Mouse (Mus musculus) 3134 (cell line): ENCODE results near the gene Col25a1.

Experiments used
- DNase-seq: peaks from one replicate; pipeline ENCODE4 v3.0.0-alpha.2; 2011; ENCODE audit warnings: low spot score; ENCODE audit not compliant: insufficient read length; ENCODE audit errors: extremely low read depth

Col25a1 gene

DNA sequence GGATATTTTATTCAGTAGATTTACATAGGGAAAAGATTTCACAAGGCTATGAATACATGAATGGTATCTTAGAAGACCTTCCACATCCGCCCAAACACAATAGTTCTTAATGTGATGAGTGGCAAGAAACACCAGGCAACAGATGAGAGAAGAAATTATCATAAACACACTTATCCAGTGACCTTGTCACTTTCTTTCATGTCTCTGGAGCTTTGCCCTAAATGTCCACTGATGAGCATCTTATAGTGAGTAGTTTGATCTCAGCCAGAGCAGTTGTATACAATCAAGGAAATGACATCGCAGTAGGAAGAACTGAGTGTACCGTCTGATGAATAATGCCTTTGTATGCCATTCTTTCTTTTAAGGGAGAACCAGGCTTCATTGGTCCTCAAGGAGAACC is 414.7 kb downstream of the Col25a1 start:
- no peak for DNase-seq

DNA sequence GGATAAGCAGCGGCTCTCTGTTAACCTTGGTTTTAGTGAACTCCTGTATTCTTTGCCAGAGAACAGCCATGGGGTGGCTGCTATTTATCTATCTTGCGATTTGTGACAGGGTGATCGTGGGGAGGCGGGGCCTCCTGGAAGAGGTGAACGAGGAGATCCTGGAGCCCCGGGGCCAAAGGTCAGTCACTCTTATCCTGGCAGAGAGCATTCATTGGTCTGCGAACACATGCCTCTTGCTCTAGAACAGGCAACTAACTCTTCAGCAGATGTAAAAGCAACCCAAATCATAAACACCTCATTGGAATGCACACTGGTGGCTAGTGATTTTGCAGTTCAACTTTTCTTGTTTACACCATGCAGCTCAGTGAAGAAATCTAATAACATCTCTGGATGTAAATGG is 417.8 kb downstream of the Col25a1 start:
- no peak for DNase-seq

DNA sequence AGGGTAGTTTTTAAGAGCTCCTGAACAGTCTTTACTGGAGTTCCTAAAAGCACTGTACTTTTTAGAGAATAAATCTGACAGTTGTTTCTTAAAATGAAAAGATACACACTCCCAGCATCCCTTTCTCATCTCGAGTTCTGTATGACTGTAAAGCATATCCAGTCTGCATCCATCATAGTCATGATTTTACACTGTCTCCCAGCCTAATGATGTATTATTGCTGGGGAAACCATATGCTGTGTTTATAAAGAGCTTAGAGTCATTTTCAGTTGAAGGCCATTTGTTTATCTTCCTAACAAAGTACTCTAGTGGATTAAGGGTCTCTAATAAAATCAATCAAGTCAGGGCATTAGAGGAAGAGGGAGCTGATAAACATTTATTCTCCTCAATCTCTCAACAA is 425.0 kb downstream of the Col25a1 start:
- no peak for DNase-seq

DNA sequence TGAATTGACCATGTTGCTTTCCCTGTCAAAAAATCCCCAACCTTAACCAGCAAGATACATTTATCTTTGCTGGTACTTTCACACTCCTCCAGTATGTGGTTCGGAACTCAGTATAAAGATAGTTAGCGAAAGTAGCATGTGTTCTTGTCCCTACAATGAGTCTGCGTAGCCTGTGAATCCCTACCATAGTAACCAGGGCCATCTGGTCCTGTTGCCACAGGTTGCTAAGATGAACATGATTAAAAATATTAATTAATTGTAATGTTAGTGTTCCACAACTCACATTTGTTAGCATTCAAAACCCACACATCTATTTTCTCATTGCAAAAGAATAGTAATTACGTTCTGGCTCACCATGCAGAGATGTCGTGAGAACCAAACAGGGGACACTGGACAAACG is 434.3 kb downstream of the Col25a1 start:
- DNase-seq = no peak

DNA sequence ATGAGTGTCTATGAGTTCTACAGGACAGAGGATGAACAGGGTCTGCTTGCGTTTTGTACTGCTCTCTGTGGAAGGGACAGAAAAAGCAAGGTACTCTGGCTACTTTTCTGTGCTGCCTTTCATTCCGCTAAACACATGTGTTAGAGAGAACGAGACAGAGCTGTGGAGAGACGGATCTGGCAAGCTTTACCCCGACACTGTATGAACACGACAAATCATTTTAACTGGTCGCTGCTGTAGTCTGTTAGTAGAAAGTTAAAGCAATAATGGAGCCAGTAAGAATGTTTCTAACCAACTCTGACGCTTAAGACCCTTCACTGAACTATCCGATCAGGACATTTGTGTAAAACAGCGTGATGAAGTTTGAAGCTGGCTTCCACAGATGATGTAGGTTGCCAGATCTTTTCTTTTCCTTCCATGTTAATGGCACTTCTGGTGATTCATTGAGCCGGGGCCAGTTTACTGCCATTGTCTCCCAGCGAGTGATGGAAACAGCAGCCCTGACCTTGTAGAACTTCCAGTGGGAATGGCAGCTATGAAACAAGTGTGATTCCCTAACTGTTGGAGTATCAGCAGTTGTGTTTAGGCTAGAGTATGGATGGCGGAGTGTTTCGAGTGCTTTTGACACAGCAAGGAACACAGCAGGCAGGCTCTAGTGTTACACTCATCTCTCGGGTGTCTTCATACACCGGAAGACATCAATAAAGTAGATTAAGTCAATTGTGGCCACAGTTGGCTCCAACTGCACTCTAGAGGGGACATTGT is 437.2 kb downstream of the Col25a1 start:
- DNase-seq = no peak

DNA sequence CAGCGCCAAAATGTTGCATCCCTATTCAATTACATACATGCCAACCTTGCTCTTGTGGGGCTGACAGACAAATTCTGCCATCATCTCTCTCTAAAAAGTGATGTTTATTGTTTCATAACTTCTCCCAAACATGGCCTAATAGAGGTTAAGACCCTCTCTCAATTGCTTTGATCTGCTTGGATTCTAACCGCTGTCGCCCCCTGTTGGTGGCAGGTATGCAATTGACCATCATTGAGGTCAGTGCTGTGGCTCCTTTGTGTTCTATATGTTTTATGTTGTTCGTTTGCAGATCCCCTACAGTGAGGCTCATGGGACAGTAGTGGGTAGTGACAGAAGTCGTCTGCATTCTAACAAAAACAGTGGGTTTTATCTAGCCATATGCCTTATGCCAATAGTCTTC is 441.9 kb downstream of the Col25a1 start:
- no peak for DNase-seq

DNA sequence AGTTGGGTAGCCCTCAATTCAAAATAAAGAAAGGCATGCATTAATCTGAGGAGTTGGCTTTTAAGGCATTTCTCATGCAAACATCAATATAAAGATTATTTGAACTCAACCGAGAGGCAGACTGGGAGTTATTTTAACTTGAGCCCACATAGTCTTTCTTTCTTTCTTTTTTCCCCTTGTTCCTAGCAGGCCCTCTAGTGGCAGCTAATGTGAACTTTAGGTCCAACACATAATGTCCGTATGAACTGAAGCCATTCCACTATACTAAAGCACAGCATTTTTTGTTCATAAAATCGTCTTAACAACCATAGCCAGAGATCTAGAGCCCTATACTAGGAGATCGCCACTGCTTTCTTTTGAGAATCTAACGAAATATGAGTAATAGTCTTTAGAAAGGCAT is 443.4 kb downstream of the Col25a1 start:
- no peak for DNase-seq

DNA sequence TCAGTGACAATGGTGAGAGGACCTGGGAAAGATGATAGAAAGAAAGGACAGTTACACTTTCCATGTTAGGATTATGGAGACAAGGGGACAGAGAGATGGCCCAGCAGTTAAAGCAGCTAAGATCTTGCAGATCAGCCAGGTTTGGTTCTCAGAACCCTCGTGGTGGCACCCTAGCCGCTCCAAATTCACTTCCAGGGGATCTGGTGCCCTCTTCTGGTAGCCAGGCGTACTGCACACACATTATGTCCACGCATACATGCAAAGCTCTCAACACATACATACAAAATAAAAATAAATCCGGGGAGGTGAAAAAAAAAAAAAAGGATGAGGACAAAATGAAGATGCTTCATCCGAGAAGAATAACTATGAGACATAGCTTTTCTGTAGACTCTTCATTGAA is 445.4 kb downstream of the Col25a1 start:
- DNase-seq = no peak

DNA sequence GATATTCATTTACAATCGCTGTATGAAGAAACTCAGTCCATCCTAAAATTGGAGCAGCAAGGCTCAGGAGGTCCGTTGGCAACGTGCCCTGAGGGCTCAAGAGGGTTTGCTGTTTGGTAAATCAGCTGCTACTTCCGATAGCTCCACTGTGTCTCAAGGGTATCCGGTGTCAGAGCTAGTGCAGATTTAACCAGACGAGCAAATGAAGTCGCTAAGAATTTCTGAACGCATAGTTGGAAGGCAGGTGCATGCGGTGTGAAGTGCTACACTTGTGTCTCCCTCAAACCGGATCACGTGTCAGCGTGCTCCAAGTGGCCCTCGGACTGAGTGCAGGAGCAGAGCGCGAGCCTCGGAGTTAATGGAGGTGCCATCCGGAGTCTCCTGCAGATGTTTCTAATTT is 448.2 kb downstream of the Col25a1 start:
- DNase-seq = no peak

DNA sequence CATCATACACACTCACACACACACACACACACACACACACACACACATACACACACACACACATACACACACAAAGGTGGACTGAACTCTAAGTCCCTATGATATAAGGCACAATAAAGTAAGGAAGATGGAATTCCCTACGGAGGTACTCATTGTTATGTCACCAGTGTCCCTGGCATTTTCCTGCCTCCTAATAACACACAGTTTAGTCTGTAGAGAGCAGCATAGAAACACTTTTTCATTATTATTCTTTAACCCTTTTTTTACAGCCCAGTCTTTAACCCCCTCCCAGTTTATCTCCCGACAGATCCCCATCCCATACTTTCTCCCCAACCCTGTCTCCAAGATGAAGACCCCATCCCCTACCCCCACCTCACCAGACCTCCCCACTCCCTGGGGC is 450.3 kb downstream of the Col25a1 start:
- no peak for DNase-seq

DNA sequence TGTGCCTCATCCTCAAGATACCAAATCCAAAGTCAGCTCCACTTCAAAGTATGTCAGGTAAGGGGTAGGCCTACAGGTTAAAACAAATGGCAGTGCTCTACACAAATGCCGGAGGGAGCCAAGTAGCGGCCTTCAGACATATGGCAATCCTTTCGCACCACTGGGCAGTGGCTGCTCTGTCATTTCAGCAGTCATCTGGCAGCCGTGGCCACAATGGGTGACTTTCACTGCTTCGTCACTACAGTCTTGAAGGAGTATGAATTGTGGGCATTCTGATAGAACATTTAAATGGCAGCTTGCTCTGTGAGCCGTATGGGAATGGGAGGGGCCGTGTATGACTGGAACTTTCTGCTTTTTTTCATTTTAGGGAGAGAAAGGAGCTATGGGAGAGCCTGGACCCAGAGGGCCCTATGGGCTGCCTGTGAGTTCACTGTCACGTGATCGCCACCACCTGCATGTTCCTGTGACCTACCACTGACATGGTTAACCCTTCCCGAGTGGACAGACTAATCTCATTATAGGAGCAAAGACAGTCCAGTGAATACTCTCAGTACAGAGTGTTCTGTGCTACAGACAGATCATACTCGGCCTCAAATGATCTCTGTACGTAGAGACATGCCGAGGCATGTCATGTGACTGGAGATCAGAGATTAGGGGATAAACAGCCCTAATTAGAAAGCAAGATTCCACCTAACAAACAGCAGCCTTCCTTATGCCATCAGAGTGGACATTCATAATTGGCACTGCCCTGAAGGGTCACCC is 451.8 kb downstream of the Col25a1 start:
- DNase-seq = no peak

DNA sequence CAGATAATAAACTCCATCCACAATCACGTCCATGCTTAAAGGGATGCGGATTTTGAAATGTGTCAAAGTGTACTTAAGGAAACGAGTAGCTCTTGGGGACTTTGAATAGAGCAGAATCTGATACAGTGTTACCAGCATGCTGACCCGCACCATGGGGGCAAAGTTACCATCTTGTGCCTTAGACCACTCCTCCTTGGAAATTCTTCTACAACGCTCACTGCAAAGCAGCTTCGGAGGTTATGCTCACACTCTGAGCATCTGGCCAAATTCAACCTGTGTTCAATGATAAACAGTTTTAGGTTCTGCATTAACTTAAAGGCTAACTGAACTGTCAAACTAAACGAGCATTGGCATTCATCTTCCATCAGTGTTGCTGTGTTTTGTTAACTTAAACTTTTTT is 452.7 kb downstream of the Col25a1 start:
- DNase-seq = no peak

DNA sequence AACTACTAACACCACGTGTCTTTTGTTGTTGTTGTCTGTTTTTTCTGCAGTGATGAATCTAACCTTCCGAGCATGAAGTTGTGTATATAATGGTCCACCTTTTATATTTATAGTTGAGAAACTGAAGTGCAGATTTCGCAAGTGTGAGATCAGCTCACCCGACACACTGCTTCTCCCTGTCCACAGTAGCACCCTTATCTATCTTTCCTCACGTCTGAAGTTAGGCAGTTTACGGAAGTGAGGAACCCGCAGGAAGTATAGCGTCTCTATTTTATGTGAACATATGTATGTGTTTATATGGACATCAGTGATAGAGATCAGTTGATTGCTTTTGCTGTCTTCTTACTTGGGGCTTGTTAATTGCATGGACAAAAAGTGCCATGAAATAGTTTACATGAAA is 463.7 kb downstream of the Col25a1 start:
- no peak for DNase-seq

DNA sequence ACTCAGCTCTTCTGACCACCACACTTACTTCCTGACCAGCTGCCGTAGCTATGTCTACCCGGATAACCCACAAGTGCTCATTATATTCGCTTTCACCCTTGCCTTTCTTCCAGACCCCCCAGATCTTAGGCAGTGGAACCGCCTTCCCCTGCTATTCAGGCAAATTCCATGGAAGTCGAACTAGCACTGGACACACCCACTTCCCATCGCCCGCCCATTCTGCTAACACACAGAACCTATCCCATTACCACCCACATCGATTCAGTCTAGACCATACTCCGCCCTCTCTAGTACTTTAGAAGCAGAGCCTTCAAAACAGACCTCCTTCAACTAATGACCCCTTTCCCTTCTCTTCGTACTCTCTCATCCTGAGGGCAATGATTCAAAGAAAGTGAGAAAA is 470.2 kb downstream of the Col25a1 start:
- DNase-seq = no peak

DNA sequence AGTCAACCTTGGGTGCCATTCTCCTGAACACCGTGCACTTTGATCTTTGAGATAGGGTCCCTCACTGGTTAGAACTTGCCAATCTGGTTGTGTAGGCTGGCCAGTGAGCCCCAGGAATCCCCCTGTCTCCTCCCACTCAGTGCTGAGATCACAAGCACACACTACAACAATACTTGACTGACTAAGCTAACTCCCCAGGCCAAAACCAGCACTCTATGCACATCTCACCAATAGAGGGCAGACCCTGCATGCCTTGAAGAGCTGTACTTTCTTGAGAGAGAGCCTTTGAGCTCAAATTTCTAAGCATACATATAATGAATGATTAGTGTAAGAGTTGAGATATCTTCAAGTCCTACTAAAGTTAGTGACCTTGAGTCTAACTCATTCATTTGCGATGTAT is 476.6 kb downstream of the Col25a1 start:
- DNase-seq = no peak

DNA sequence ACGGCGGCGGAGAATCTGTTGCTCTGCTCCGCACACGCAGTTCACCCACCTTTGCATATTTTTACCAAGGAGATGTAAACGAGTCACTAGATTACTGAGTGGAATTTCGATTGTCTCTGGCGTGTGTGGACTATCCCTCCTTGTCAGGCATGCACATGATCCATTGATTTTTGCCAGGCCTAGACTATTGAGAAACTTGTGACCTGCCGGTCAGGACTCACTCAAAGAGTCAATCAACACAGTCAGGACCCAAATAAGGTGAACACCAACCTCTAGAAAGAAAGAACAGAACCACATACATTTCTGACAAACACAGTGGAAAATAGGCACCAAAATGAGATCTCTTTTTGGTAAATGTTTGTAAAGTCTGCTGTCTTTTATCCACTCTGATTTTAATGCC is 483.1 kb downstream of the Col25a1 start:
- no peak for DNase-seq

DNA sequence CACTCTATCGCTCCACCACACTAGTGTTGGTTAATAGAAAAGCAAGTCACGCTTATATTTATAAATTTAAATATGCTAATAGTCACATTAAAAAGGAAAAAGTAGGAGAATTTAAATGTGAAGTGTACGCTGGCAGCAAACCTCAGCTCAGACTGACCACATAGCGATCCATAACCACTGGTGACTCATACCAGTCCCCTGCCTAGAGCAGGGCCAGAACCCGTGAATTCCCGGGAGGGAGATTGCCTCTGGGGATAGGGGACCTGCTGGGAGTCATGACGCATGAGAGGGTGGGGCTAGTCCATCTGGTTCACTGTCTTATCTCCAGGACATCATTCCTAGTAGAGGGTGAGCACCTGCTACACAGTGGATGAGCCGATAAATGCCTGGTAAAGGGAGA is 484.3 kb downstream of the Col25a1 start:
- no peak for DNase-seq

DNA sequence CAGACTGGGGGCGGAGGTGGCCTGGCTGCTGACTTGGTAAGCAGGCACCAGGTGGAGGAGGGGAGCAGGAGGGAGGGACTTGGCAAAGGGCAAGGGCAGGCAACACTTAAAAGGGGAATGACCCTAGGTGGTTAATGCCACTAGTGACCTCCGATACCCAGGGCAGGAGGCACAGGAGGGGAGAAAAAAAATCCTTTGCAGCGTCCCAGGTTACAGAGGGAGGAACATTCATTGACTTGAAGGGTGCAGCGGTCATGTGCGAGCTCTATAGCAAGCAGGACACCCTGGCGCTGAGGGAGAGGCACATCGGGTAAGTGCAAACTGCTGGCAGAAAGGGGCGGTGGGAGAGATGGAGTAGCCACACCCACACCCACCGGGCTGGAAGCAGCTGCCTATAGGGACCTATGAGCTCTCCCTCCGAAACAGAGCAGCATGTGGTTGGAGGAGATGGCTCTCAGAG is 486.2 kb downstream of the Col25a1 start, which contains the start of gene Etnppl:
Gene Etnppl, plus strand, starts transcription at position 10 of the 460 bp plus-strand sequence.
- no peak for DNase-seq

DNA sequence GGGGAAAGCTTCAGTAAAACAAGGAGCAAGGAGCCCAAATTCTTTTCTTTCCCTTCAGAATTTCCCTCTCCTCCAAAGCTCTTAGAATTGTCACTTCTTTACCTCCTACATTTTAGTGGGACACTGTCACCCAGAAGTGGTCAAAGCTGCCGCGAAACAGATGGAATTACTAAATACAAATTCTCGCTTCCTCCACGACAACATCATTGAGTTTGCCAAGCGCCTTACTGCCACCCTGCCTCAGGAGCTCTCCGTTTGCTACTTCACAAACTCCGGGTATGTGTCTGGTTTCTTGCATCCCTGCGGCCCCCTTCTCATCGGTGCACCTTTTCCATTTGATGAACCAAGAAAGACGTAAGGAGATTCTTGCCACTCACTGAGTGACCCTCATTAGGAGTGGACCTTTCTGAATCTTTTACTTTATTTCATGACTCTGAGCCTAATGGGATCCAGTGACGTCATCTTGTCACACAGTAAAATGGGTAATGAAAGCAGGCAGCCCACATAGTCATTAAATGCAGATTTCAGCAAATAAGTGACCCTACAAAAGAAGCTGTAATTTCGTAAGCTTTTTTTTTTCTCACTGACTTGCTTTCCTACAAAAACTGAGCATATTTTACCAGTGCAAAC is 489.3 kb downstream of the Col25a1 start:
- DNase-seq = no peak

DNA sequence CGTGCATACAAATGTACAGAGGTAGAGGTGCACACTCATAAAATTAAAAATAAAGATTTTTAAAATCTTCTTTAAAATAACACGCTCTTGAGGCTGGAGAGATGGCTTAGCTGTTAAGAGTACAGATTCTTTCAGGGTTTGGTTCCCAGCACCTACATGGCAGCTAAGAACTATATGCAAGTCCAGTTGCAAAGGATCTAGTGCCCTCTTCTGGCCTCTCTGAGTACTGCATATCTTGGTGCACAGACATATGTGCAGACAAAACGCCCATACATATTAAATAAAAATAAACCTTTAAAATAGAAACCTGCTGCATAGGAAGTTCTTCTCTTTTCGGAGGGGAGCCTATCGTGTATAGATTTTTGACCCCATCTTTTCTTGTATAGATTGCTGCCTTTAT is 497.1 kb downstream of the Col25a1 start:
- no peak for DNase-seq

DNA sequence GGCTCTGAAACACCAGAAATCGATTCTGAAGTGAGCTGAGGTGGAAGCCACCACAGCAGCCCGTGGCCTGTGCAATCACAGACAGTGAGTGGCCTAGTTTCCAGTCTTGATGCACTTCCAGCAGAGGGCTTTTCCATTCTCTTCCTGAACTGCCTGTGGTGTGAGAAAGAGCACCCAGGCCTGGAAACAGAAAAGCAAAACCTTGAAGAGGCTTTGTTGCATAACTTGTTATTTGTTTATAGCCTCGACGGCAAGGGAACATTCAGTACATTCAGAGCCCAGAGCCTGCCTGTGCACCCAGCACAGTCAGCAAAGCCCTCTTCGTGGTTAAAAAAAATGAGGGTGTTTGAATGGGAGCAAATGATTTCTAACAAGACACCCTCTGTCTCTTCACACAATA is 502.6 kb downstream of the Col25a1 start:
- no peak for DNase-seq
